Mouse (Mus musculus): ENCODE results near the gene Areg.

- no peak for TF ChIP-seq CTCF (IDR thresholded peaks at IDR 0.05; ENCODE audit: extremely low read depth, insufficient read length, insufficient replicate concordance, low read depth, low read length)
- no peak for TF ChIP-seq POLR2A (IDR thresholded peaks at IDR 0.05; ENCODE audit: low read depth, low read length)
Observed at GRCm38 (mm10) chr5:91126623-91127022, 12.8 kb upstream of the Areg start.

All from small intestine, adult 2 months (tissue).